Mouse (Mus musculus) lung, embryonic 15.5 days (tissue): Measurements from ENCODE around the gene Pex1. TPM values are rescaled to one million over a fixed set of nuclear protein-coding genes. Genes with fewer than 3 reads are reported as not detected.
"Not testable (repeated sequence)": the region's sequence is repeated elsewhere in the genome, so short reads cannot be mapped to it uniquely, and the experiment has no call there.

Experiments used
- ATAC-seq: fragments of 200-750 bp; cut with Nextera tagmentation; 2 replicates; pipeline ENCODE4 v1.8.0; 2017; ENCODE audit warnings: moderate number of reproducible peaks, borderline replicate concordance; ENCODE audit not compliant: low FRiP score, low TSS enrichment; ENCODE audit errors: extremely low read depth
- H3K27ac ChIP-seq: fragments of 300-500 bp; sonication (generic); 2 replicates; pipeline ENCODE4 v1.5.1; 2015; ENCODE audit warnings: moderate library complexity, mild to moderate bottlenecking, inconsistent platforms
- H3K27me3 ChIP-seq: fragments of 300-500 bp; sonication (generic); 2 replicates; pipeline ENCODE4 v1.6.1; 2015; ENCODE audit warnings: inconsistent platforms
- H3K36me3 ChIP-seq: fragments of 300-500 bp; sonication (generic); 2 replicates; pipeline ENCODE4 v1.6.1; 2015; ENCODE audit warnings: inconsistent platforms
- H3K4me1 ChIP-seq: fragments of 300-500 bp; sonication (generic); 2 replicates; pipeline ENCODE4 v1.6.1; 2015; ENCODE audit warnings: inconsistent platforms
- H3K4me2 ChIP-seq: fragments of 300-500 bp; sonication (generic); 2 replicates; pipeline ENCODE4 v1.6.1; 2015; ENCODE audit warnings: inconsistent platforms, mild to moderate bottlenecking, moderate library complexity
- H3K4me3 ChIP-seq: fragments of 300-500 bp; sonication (generic); 2 replicates; pipeline ENCODE4 v1.5.1; 2015; ENCODE audit warnings: mild to moderate bottlenecking, inconsistent platforms
- H3K9ac ChIP-seq: fragments of 300-500 bp; sonication (generic); 2 replicates; pipeline ENCODE4 v1.6.1; 2015; ENCODE audit warnings: inconsistent platforms
- H3K9me3 ChIP-seq: fragments of 300-500 bp; sonication (generic); 2 replicates; pipeline ENCODE4 v1.6.1; 2016; ENCODE audit warnings: inconsistent platforms
- WGBS: fragments of 180-500 bp; shearing (Covaris S2); methylation state at CpG from one replicate; pipeline ENCODE4 v1.1.7; 2015; 5-methylcytosine and 5-hydroxymethylcytosine counted together
- polyA plus RNA-seq: library from polyadenylated mRNA; unstranded; fragments of >200 nt; fragmentation: Nextera tagmentation; extraction: Ambion mirVana; gene quantifications from 2 replicates; pipeline ENCODE4 v1.2.1, GENCODE M21; 2015

Pex1 gene
- polyA plus RNA-seq, 1 experiment from 2014 or later, result 14.0 TPM

DNA sequence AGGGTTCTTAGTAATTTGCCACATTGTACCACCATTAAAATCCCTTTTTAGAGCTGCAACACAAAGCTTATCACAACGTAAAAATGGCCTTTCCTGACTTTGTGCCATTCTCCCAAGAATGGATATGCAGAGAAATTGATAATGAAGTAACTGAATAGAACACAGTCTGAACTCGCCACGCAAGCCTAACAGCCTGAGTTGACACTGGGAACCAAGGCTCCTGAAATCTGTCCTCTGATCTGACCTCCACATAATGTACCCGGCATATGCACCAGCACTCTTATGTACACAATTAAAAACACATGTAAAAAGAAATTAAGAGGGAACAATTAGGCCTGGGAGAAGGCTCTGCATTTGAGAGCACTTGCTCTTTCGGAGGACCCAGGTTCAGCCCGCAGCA lies 49.5 kb downstream of the Pex1 start:
- no peaks in the 10 kb centered on the region for H3K9me3 ChIP-seq
- H3K9ac ChIP-seq, result no peak overlapping the region
- H3K4me2 ChIP-seq, result no peak overlapping the region
- 78% methylated on average over 6 of the region's 6 CpGs for WGBS
- no peaks in the 10 kb centered on the region for H3K27me3 ChIP-seq
- peaks cover 35% of the 10 kb centered on the region for H3K36me3 ChIP-seq
- no peak overlapping the region for H3K4me3 ChIP-seq
- no peak overlapping the region for H3K27ac ChIP-seq
- no peak for ATAC-seq
- peaks cover 7% of the 10 kb centered on the region for H3K4me1 ChIP-seq

GRCm38 (mm10) chr5:3646539-3646938 lies 50.7 kb downstream of the Pex1 start:
- Histone ChIP-seq H3K4me1 (peaks cover 7% of the 10 kb centered on the region), H3K27me3 (no peaks in the 10 kb centered on the region), H3K4me3 (peak overlapping the region; percentile 98), H3K9ac (peak overlapping the region; percentile 83), H3K9me3 (no peaks in the 10 kb centered on the region), H3K4me2 (peak overlapping the region; percentile 56), H3K36me3 (peaks cover 27% of the 10 kb centered on the region), H3K27ac (no peak overlapping the region; the same call in 1 of the 2 replicates)
- no peak for ATAC-seq
- WGBS, result 18% methylated on average over 6 of the region's 6 CpGs

DNA sequence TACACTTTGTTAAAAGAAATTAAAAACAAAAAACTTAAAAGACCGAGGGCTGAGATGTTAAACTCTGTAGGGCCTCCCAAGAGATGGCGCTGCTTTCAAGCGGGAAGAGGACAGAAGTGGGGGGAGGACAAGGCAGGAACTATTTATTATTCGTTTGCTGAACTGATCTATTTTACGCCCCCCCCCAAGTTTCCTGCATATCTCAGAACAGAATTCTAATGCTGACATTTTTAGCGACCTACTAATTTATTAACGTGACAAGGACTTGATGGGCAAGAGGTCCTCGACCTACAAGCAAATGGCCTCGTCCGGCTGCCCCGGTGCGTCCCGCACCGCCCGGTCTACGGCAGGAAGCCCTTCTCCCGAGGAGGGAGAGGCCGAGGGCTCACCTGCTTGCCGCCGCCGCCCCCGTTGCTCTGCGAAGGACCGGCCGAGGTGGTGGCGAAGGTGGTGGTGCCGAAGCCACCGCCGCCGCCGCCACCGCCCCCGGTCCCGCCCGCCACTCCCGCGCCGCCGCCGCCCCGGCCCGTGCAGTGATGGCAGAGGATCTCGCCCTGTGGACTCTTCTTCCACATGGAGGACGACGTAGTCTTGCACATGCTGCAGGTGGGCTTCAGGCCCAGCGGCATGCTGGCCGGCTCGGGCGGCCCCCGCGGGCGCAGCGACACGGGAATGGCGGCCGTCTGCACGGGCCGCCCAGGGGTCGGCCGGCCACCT lies 51.3 kb downstream of the Pex1 start:
- H3K9ac ChIP-seq, result peak overlapping the region; percentile 83
- H3K4me1 ChIP-seq, result peaks cover 7% of the 10 kb centered on the region
- H3K27ac ChIP-seq, result peak overlapping the region; percentile 95
- no peaks in the 10 kb centered on the region for H3K9me3 ChIP-seq
- peak overlapping the region; percentile 98 for H3K4me3 ChIP-seq
- peak; percentile 65 for ATAC-seq
- peak overlapping the region; percentile 56 for H3K4me2 ChIP-seq
- no peaks in the 10 kb centered on the region for H3K27me3 ChIP-seq
- H3K36me3 ChIP-seq, result peaks cover 21% of the 10 kb centered on the region
- WGBS, result under 1% methylated on average over 48 of the region's 60 CpGs

GRCm38 (mm10) chr5:3647708-3648121 lies 51.8 kb downstream of the Pex1 start:
- ATAC-seq, result peak; percentile 96
- 1% methylated on average over 35 of the region's 46 CpGs for WGBS

DNA sequence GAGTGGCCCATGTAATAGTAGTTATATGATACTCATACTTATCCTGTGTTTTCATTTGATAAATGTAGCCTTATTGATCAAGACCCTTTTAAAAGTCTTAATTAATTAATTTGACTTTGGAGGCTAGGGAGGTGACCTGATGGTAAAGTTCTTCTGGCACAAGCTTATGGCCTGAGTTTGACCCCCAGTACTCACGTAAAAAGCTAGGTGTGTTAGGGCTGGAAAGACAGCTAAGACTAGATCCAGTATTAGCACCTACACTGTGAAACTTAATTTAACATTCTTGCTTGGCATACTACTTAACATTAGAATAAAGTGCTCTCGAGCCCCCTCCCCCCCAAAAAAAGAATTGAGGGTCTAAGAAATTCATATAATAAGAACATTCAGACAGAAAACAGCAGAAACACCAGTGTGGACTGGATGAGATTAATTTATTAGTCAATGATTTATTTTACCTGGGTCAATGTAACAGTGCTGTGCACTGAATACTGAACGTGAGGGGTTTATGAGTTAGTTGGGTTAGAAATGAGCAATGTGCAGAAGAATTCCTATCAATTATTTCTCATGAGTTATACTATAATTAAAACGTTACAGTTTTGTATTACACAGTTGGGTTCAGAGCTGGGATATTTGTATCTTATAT lies 52.5 kb downstream of the Pex1 start:
- Histone ChIP-seq H3K4me2 (peak overlapping the region; percentile 56; the same call in 1 of the 2 replicates), H3K4me3 (peak overlapping the region; percentile 7; the same call in 1 of the 2 replicates), H3K9me3 (no peaks in the 10 kb centered on the region), H3K9ac (no peak overlapping the region), H3K4me1 (peaks cover 7% of the 10 kb centered on the region), H3K36me3 (peaks cover 14% of the 10 kb centered on the region), H3K27ac (no peak overlapping the region), H3K27me3 (no peaks in the 10 kb centered on the region)
- WGBS, result 38% methylated on average over 4 of the region's 4 CpGs
- no peak for ATAC-seq

More at GRCm38 (mm10) chr5:3647708-3648121, 51.8 kb downstream of the Pex1 start:
- peaks cover 18% of the 10 kb centered on the region for H3K36me3 ChIP-seq
- peak overlapping the region; percentile 98 for H3K4me3 ChIP-seq
- H3K9ac ChIP-seq, result peak overlapping the region; percentile 83
- no peaks in the 10 kb centered on the region for H3K27me3 ChIP-seq
- H3K4me1 ChIP-seq, result peaks cover 7% of the 10 kb centered on the region
- H3K9me3 ChIP-seq, result no peaks in the 10 kb centered on the region
- peak overlapping the region; percentile 56 for H3K4me2 ChIP-seq
- peak overlapping the region; percentile 95 for H3K27ac ChIP-seq

GRCm38 (mm10) chr5:3648849-3649210 lies 53.0 kb downstream of the Pex1 start:
- ATAC-seq, result no peak
- no peak overlapping the region for H3K4me3 ChIP-seq
- peaks cover 7% of the 10 kb centered on the region for H3K4me1 ChIP-seq
- WGBS, result 71% methylated on average over 4 of the region's 4 CpGs
- H3K9me3 ChIP-seq, result no peaks in the 10 kb centered on the region
- H3K4me2 ChIP-seq, result no peak overlapping the region
- H3K9ac ChIP-seq, result no peak overlapping the region
- peaks cover 12% of the 10 kb centered on the region for H3K36me3 ChIP-seq
- H3K27ac ChIP-seq, result no peak overlapping the region
- no peaks in the 10 kb centered on the region for H3K27me3 ChIP-seq

GRCm38 (mm10) chr5:3650881-3651280 lies 55.0 kb downstream of the Pex1 start, which contains the start of gene Tmbim7:
TSS of gene Tmbim7 (plus strand) at chr5:3651181.
- H3K27me3 ChIP-seq, result no peaks in the 10 kb centered on the region
- ATAC-seq, result no peak
- H3K4me3 ChIP-seq, result no peak within 1 kb of the TSS
- no peaks in the 10 kb centered on the region for H3K9me3 ChIP-seq
- no peaks in the 10 kb centered on the region for H3K4me1 ChIP-seq
- no peak within 1 kb of the TSS for H3K27ac ChIP-seq
- no peak within 1 kb of the TSS for H3K9ac ChIP-seq
- 73% methylated on average over 6 of the region's 6 CpGs for WGBS
- no peak within 1 kb of the TSS for H3K4me2 ChIP-seq
- no peaks in the 10 kb centered on the region for H3K36me3 ChIP-seq

DNA sequence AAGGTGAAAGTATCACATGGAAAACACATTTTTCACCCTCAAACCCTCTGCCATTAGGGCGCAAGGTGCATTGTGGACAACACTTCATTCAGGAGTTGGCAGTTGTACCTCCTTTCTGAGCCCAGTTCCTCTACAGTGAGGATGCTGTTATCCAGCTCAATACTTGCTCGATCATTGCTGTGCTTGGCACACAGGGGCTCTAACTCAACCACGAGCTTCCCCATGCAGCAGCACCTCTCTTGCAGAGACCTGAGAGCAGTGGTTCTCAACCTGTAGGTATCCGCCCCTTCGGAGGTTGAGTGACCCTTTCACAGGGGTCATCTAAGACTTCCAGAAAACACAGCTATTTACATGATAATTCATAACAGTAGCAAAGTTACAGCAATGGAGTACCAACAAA lies 55.8 kb downstream of the Pex1 start:
- H3K9me3 ChIP-seq, result no peaks in the 10 kb centered on the region
- H3K27ac ChIP-seq, result no peak overlapping the region
- H3K4me1 ChIP-seq, result no peaks in the 10 kb centered on the region
- H3K27me3 ChIP-seq, result no peaks in the 10 kb centered on the region
- 85% methylated on average over 5 of the region's 5 CpGs for WGBS
- no peak overlapping the region for H3K9ac ChIP-seq
- ATAC-seq, result no peak
- no peak overlapping the region for H3K4me3 ChIP-seq
- no peak overlapping the region for H3K4me2 ChIP-seq
- H3K36me3 ChIP-seq, result no peaks in the 10 kb centered on the region

GRCm38 (mm10) chr5:3652903-3653575 lies 57.2 kb downstream of the Pex1 start:
- not testable (repeated sequence) for H3K4me2 ChIP-seq, H3K9ac ChIP-seq, H3K9me3 ChIP-seq, H3K36me3 ChIP-seq, H3K27me3 ChIP-seq, H3K27ac ChIP-seq, ATAC-seq, H3K4me3 ChIP-seq, H3K4me1 ChIP-seq
- 87% methylated on average over 18 of the region's 25 CpGs for WGBS

GRCm38 (mm10) chr5:3653801-3654200 lies 57.9 kb downstream of the Pex1 start:
- ATAC-seq, result no peak
- no peaks in the 10 kb centered on the region for H3K9me3 ChIP-seq
- WGBS, result 87% methylated on average over 4 of the region's 4 CpGs

DNA sequence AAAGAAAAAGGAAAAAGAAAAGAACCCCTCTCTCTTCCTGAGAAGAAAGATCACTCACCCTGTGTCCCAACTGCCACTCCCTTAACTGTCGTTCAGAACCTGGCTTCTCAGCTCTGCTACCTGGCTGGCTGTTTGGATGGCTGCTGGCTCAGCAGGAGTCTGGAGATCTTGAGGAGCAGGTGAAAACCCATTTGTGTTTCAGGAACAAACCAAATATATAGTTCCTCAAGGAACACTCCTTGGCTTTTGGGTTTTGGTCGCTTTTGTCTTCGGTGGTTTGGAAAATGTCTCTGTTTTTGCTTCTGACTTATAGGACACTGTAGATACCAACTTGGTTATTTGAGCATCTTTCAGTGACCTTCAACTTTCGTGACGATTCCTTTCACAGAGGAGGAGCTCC lies 61.2 kb downstream of the Pex1 start, which contains the start of gene Gatad1:
Gatad1 (minus strand) TSS at position 101 of the 400 bp plus-strand sequence.
- ATAC-seq, result no peak
- H3K4me3 ChIP-seq, result no peak within 1 kb of the TSS
- no peak within 1 kb of the TSS for H3K9ac ChIP-seq
- no peaks in the 10 kb centered on the region for H3K27me3 ChIP-seq
- WGBS, result 73% methylated on average over 5 of the region's 5 CpGs
- no peaks in the 10 kb centered on the region for H3K4me1 ChIP-seq
- no peak within 1 kb of the TSS for H3K4me2 ChIP-seq
- no peaks in the 10 kb centered on the region for H3K36me3 ChIP-seq
- H3K27ac ChIP-seq, result no peak within 1 kb of the TSS
- no peaks in the 10 kb centered on the region for H3K9me3 ChIP-seq

More at GRCm38 (mm10) chr5:3653801-3654200, 57.9 kb downstream of the Pex1 start:
- no peaks in the 10 kb centered on the region for H3K36me3 ChIP-seq
- H3K4me2 ChIP-seq, result no peak overlapping the region
- H3K4me3 ChIP-seq, result no peak overlapping the region
- no peaks in the 10 kb centered on the region for H3K4me1 ChIP-seq
- H3K27me3 ChIP-seq, result no peaks in the 10 kb centered on the region
- no peak overlapping the region for H3K9ac ChIP-seq
- no peak overlapping the region for H3K27ac ChIP-seq

DNA sequence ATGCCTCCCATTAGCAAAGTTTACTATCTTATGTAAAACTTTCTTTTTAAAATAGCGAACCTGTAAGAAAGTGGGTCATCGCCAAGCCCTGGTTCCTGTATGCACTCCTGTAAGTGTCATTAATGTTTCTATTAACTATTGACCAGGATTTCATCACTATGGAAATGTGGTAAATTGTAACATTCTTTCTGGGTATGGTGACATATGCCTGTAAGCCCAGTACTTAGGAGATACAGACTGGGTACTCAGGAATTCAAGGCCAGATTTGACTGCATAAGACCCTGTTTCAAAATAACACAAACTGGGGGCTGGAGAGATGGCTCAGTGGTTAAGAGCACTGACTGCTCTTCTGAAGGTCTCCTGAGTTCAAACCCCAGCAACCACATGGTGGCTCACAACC lies 69.4 kb downstream of the Pex1 start:
- no peaks in the 10 kb centered on the region for H3K36me3 ChIP-seq
- no peaks in the 10 kb centered on the region for H3K27me3 ChIP-seq
- WGBS, result 92% methylated on average over 2 of the region's 2 CpGs
- no peak for ATAC-seq
- no peaks in the 10 kb centered on the region for H3K4me1 ChIP-seq
- no peak overlapping the region for H3K4me2 ChIP-seq
- no peak overlapping the region for H3K4me3 ChIP-seq
- no peak overlapping the region for H3K9ac ChIP-seq
- no peak overlapping the region for H3K27ac ChIP-seq
- no peaks in the 10 kb centered on the region for H3K9me3 ChIP-seq
